Mouse (Mus musculus): ENCODE measurements at regions not wholly inside any gene's neighbourhood (a gene's known extent, or its start where the extent isn't known, plus 50 kb on each side); places are given as distances from the start of the nearest gene placed in this dataset.
"Not testable (repeated sequence)": the region's sequence is repeated elsewhere in the genome, so short reads cannot be mapped to it uniquely, and the experiment has no call there.

- DNase-seq (ENCODE audit: inconsistent age in 2 of 2, low spot score in 1 of 2), result no peak
These were observed 81.2 kb upstream of the Atl2 start for GRCm38 (mm10) chr17:79977154-79977571.

- DNase-seq (ENCODE audit: inconsistent age in 2 of 2, low spot score in 1 of 2), result no peak
These were observed 80.7 kb upstream of the Atl2 start for GRCm38 (mm10) chr17:79976518-79977100.

- no peak for DNase-seq (ENCODE audit: inconsistent age in 2 of 2, low spot score in 1 of 2)
These were observed 80.1 kb upstream of the Atl2 start for GRCm38 (mm10) chr17:79975997-79976443.

- not testable (repeated sequence) for DNase-seq (ENCODE audit: inconsistent age in 2 of 2, low spot score in 1 of 2)
These were observed 79.3 kb upstream of the Atl2 start for GRCm38 (mm10) chr17:79975150-79975757.

- no peak for DNase-seq (ENCODE audit: inconsistent age in 2 of 2, low spot score in 1 of 2)
These were observed 75.9 kb upstream of the Atl2 start for GRCm38 (mm10) chr17:79971721-79972336.

DNA sequence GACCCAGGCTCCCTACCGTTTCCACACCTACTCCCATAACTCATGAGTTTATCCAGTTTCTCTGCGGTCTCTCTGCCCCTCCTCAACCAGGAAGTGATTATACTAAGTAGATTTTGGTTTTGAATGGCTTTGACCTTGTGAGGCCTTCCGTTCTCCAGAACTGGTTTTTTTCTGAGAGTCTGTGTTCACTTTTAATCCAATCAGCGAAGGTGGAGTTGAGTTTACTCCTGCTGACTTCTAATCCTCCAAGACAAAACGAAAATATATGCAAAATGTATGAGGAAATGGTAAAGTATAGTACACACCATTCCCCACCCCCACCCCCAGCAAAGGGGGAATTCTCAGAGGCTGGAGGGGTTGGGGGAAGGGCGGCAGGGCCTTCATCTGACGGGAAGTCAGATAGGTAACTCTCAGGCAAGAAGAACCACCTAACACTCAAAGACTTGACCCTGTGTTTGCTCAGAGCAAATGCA, 73.6 kb upstream of the Atl2 start:
- no peak for DNase-seq (ENCODE audit: inconsistent age in 2 of 2, low spot score in 1 of 2)

DNA sequence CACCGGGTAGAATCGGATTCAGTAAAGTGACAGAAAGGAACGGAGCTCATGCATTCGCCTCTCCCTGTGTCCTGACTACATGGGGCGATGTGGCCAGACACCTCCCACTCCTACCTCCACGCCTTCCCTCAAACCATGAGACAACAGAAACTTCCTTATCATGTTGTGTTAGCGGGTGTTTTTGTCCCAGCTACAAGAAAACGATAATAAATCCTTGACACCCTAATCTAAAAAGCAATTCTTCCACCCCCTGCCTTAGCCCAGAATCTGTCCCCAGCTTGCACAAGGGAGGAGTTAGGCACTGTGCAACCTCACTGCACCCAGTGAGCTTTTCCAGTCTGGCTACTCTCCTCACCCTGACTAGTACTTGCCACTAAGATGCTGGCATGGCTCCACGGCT, 72.9 kb upstream of the Atl2 start:
- DNase-seq (ENCODE audit: inconsistent age in 2 of 2, low spot score in 1 of 2), result no peak

DNA sequence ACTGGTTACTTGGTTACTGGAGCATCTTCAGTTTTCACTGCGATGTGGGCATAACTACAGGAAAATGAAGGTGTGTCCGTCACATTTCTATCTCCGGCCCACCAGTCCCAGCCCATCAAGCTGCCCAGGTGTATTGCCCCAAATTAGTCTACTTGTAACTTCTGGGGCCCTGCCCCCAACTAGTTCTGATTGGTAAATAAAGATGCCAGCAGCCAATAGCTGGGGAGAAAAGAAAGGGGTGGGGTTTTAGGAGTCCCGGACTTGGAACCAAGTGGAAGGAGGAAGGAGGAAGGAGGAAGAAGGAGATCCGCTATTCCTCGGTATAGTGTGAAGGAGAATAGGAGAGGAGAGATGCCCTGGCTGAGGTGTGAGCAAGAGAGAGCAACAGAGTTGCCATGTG, 71.1 kb upstream of the Atl2 start:
- DNase-seq (ENCODE audit: inconsistent age in 2 of 2, low spot score in 1 of 2), result no peak

DNA sequence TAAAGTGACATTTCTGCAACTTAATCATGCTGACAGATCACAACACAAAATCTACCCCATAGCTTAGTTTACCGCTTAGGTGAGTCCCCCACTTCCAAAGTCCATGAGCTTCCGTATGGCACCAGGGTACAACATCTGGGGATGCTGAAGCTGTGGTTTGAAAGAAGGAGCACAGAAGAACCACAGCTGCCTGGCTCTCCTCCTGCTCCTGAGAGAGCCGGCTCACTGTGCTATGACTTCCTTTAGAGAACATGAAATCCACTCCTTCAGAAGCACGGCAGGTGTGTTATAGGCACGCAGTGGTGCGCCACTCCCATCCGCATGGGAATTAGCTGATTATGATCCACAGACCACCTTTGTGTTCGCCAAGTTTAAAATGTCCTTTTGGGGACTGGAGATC, 69.7 kb upstream of the Atl2 start:
- DNase-seq (ENCODE audit: inconsistent age in 2 of 2, low spot score in 1 of 2), result no peak

DNA sequence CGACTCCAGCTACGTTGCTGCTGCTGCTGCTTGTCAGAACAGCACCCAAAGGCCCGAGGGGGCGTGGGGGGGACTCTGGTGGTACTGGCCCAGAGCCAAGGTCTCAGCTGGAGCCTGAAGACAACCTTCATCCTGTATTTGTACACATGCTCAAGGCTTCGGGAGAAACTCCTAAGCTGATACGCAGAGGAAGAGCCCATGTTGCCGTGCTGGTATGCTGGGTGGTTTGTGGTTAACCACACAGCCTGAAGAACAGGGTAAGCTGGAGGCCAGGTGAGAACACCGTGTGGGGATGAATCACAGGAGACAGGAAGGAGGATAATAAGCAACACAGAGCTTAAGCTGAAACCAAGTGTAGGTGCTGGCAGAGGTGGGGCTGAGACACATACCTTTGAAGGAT, 68.9 kb upstream of the Atl2 start:
- DNase-seq (ENCODE audit: inconsistent age in 2 of 2, low spot score in 1 of 2), result no peak

- no peak for DNase-seq (ENCODE audit: inconsistent age in 2 of 2, low spot score in 1 of 2)
These were observed 67.4 kb upstream of the Atl2 start for GRCm38 (mm10) chr17:79963330-79963729.

- DNase-seq (ENCODE audit: inconsistent age in 2 of 2, low spot score in 1 of 2), result no peak
These were observed 65.5 kb upstream of the Atl2 start for GRCm38 (mm10) chr17:79961391-79961790.

- no peak for DNase-seq (ENCODE audit: inconsistent age in 2 of 2, low spot score in 1 of 2)
These were observed 64.8 kb upstream of the Atl2 start for GRCm38 (mm10) chr17:79960688-79961087.

DNA sequence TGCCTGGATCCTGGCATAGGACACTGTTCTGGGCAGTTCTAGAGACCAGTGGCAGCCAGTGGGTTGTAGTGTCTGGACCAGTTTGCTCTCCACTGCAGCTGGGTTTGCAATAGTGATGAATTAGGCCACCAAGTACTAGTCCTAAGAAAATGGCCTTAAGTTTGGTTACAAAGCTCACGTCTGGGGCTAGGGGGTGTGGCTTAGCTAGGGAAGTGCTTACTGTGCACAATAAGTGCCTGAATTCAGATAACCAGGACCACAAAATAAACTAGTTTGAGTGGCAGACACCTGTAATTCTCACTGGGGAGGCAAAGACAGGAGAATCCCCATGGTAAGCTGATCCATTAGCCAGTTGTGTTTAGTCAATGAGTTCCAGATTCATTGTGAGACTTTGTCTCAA, 59.3 kb upstream of the Atl2 start:
- DNase-seq (ENCODE audit: inconsistent age in 2 of 2, low spot score in 1 of 2), result no peak

- DNase-seq (ENCODE audit: inconsistent age in 2 of 2, low spot score in 1 of 2), result peak in 1 of 2 experiments; percentile 24
These were observed 58.8 kb upstream of the Atl2 start for GRCm38 (mm10) chr17:79954624-79955244.

DNA sequence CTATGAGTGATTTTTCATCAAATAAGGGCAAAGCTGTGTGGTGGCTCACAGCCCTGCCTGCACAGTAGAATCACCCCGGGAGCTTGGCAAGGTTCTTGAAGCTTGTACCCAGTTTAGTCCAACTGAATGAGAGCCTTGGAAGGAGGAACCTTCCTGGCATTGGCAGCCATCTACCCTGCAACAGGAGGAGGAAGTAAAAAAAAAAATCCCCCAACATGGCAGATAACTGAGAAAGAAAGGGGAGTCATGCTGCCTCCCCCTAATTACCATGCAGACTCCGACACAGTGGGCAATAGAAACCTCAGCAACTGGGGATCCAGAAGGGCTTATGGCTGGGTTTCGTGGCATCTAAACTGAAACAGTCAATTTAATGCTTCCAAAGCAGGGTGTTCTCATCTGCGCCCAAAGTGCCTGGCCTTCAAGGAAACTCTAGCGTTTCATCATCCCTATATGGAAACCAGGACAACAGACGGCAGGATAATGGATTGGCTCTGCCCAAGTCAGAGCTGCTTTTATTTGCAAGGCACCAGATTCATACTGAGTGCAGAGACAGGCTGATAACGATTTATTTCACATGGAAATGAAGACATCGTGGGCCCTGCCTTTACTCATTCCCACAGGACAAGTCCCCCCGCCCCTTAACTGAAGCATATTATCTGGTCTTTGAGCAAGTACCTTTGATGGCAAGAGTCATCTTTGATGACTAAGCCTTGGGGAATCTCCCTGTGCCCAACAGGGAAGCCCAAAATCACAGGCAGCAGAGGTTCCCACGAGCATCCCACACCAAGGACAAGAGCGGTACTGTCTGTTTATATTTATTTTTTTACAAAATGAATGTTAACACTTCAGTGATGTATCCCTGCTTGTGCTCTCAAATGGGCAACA, 52.9 kb upstream of the Atl2 start:
- peak; percentile 12 to 37 for DNase-seq (ENCODE audit: inconsistent age in 2 of 2, low spot score in 1 of 2)
